Mouse (Mus musculus): ENCODE data around the gene Oard1.

DNA sequence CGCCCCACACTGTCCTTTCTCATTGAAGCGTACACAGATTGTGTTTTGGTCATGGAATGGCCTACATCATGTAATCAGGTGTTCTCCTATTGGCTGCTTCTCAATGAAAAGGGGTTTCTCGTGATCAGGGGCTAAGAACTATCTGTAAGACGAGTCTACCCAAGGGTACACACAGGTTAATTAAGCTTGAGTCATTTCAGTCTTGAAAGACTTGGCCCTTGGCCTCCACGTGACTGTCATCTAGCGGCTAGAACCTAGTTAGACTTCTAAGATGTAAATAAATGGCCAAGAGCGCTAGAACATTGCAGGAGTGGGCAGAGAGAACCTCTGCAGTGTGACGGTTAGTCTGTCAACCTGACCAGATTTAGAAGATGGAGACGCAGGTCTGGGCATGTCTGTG lies 14.4 kb downstream of the Oard1 start:
- TF ChIP-seq CTCF (IDR thresholded peaks at IDR 0.05; ENCODE audit: low read depth, low read length) (no peak), POLR2A (IDR thresholded peaks at IDR 0.05; ENCODE audit: borderline replicate concordance, low read depth, low read length) (no peak)

Data from bone marrow macrophage, adult 2 months (primary cell).